Mouse (Mus musculus) intestine, embryonic 15.5 days (tissue): ENCODE measurements around the gene Apon. TPM values are rescaled to one million over a fixed set of nuclear protein-coding genes. Genes with fewer than 3 reads are reported as not detected.
"Not testable (repeated sequence)": the region's sequence is repeated elsewhere in the genome, so short reads cannot be mapped to it uniquely, and the experiment has no call there.

Experiments used
- ATAC-seq: fragments of 200-750 bp; cut with Nextera tagmentation; 2 replicates; pipeline ENCODE4 v1.8.0; 2017; ENCODE audit warnings: moderate TSS enrichment, moderate library complexity
- H3K27ac ChIP-seq: fragments of 300-500 bp; sonication (generic); 2 replicates; pipeline ENCODE4 v1.5.1; 2015; ENCODE audit warnings: mild to moderate bottlenecking, inconsistent platforms
- H3K27me3 ChIP-seq: fragments of 300-500 bp; sonication (generic); replicated peaks from 2 replicates; pipeline ENCODE4 v1.6.1; 2015; ENCODE audit warnings: inconsistent platforms
- H3K36me3 ChIP-seq: fragments of 300-500 bp; sonication (generic); 2 replicates; pipeline ENCODE4 v1.6.1; 2015; ENCODE audit warnings: inconsistent platforms
- H3K4me1 ChIP-seq: fragments of 300-500 bp; sonication (generic); replicated peaks from 2 replicates; pipeline ENCODE4 v1.6.1; 2015; ENCODE audit warnings: inconsistent platforms
- H3K4me2 ChIP-seq: fragments of 300-500 bp; sonication (generic); replicated peaks from 2 replicates; pipeline ENCODE4 v1.6.1; 2015; ENCODE audit warnings: mild to moderate bottlenecking, inconsistent platforms
- H3K4me3 ChIP-seq: fragments of 300-500 bp; sonication (generic); replicated peaks from 2 replicates; pipeline ENCODE4 v1.5.1; 2015; ENCODE audit warnings: inconsistent platforms
- H3K9ac ChIP-seq: fragments of 300-500 bp; sonication (generic); 2 replicates; pipeline ENCODE4 v1.6.1; 2015; ENCODE audit warnings: inconsistent platforms
- H3K9me3 ChIP-seq: fragments of 300-500 bp; sonication (generic); 2 replicates; pipeline ENCODE4 v1.6.1; 2016; ENCODE audit warnings: inconsistent platforms
- WGBS: fragments of 180-500 bp; shearing (Covaris S2); methylation state at CpG from one replicate; pipeline ENCODE4 v1.1.7; 2015; 5-methylcytosine and 5-hydroxymethylcytosine counted together
- polyA plus RNA-seq: library from polyadenylated mRNA; unstranded; fragments of >200 nt; fragmentation: Nextera tagmentation; extraction: Ambion mirVana; gene quantifications from 2 replicates; pipeline ENCODE4 v1.2.1, GENCODE M21; 2015

Gene Apon
- polyA plus RNA-seq, 1 experiment from 2014 or later, result 0.26 TPM

DNA sequence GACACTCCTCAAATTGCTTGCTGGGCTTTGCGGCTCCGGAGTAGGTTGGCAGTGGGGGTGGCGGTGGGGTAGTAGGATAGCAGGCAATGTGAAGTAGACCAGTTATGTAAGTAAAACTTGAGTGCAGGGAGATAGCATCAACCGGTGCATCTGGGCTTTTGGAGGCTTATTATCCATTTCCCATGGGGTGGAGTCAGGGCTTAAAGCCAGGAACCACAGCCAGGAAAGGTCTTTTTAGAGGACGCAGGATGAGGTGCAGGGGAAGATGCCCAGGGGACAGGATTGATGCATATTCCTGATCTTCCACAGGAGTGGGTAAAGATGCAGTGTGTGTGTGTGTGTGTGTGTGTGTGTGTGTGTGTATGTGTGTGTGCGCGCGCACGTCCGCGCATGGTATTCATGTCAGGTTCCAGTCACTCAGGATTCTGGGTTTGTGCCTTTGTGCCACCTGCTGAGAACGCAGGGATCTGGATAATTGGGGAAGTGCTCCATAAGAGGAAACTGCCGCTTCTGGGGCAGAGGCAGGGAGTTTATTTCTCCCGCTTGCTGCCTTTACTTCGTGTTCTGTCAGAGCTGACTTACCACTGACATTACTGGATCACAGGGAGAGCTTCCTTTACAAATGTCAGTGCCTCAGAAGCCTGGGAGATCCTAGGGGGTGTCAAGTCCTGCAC, 16.0 kb upstream of the Apon start:
- Histone ChIP-seq H3K4me1 (no peaks in the 10 kb centered on the region), H3K27ac (no peak overlapping the region), H3K4me2 (no peak overlapping the region), H3K4me3 (no peak overlapping the region), H3K27me3 (no peaks in the 10 kb centered on the region), H3K36me3 (peaks cover 16% of the 10 kb centered on the region), H3K9ac (no peak overlapping the region), H3K9me3 (no peaks in the 10 kb centered on the region)
- 78% methylated on average over 15 of the region's 15 CpGs for WGBS
- ATAC-seq, result no peak

DNA sequence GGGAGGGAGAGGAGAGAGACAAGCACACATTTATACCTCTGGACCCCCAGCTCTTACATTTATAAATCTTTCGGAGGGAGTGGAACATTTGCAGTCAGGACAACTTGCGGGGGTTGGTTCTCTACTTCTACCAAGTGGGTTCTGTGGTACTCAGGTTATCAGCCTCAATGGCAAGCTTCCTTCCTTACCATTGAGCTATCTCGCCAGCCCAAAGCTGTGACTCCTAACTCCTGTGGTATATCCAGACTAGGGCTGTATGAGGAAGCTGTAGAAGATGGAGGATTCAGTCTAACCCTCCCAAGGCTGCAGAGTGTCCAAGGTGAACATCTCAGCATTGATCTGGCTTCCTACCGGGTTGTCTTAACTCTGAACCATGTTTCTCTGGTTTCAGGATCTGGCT, 14.8 kb upstream of the Apon start:
- H3K4me2 ChIP-seq, result no peak overlapping the region
- 96% methylated on average over 4 of the region's 4 CpGs for WGBS
- H3K4me1 ChIP-seq, result no peaks in the 10 kb centered on the region
- H3K27ac ChIP-seq, result no peak overlapping the region
- H3K27me3 ChIP-seq, result no peaks in the 10 kb centered on the region
- no peak overlapping the region for H3K4me3 ChIP-seq
- no peaks in the 10 kb centered on the region for H3K9me3 ChIP-seq
- H3K36me3 ChIP-seq, result peaks cover 24% of the 10 kb centered on the region
- no peak overlapping the region for H3K9ac ChIP-seq
- no peak for ATAC-seq

DNA sequence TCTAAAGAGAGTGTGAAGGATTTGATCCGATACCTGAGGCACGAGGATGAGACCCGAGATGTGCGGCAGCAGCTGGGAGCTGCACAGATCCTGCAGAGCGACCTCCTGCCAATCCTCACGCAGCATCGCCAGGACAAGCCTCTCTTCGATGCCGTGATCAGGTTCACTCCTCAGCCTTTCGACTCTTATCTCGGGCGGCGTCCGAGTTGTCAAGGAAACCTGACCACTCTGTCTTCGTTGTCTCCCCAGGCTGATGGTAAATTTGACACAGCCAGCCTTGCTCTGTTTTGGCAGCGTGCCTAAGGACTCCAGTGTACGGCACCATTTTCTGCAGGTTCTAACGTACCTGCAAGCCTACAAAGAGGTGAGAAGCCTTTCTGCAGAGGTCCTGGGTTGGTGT, 13.8 kb upstream of the Apon start:
- Histone ChIP-seq H3K9me3 (no peaks in the 10 kb centered on the region), H3K4me3 (no peak overlapping the region), H3K4me1 (no peaks in the 10 kb centered on the region), H3K36me3 (peaks cover 34% of the 10 kb centered on the region), H3K4me2 (no peak overlapping the region), H3K27me3 (no peaks in the 10 kb centered on the region), H3K27ac (no peak overlapping the region), H3K9ac (no peak overlapping the region)
- ATAC-seq, result no peak
- 84% methylated on average over 18 of the region's 18 CpGs for WGBS

DNA sequence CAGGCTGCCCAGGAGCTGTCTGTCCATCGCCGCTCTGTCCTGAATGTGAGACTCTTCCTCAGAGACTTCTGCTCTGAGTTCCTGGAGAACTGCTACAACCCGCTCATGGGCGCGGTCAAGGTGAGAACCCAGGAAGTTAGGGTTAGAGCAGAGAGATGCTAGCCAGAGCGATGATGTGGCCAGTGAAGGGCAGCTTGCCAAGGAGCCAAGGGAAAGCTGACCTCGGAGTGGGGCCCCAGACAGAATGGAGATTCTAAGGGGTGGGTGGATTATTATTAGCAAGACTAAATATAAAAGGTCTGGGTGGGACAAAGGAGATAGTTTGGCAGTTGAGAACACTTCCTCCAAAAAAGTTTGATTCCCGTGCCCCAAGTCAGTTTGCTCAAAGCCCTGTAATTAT, 10.6 kb upstream of the Apon start:
- H3K27me3 ChIP-seq, result no peaks in the 10 kb centered on the region
- H3K9ac ChIP-seq, result no peak overlapping the region
- H3K36me3 ChIP-seq, result peaks cover 51% of the 10 kb centered on the region
- no peak overlapping the region for H3K4me2 ChIP-seq
- no peak for ATAC-seq
- no peaks in the 10 kb centered on the region for H3K4me1 ChIP-seq
- H3K27ac ChIP-seq, result no peak overlapping the region
- no peaks in the 10 kb centered on the region for H3K9me3 ChIP-seq
- 92% methylated on average over 8 of the region's 8 CpGs for WGBS
- H3K4me3 ChIP-seq, result no peak overlapping the region

DNA sequence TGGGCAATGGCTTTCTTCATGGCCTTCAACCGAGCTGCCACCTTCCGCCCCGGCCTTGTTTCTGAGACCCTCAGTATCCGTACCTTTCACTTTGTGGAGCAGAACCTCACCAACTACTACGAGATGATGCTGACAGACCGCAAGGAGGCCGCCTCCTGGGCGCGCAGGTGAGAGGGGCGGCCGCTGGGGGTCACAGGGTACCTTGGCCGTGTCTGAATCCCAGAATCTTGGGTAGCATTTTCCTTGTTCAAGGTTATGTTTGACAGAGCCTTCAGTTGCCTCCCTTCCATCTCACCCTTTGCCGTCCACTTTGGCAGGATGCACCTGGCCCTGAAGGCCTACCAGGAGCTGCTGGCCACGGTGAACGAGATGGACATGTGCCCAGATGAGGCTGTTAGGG, 9.8 kb upstream of the Apon start:
- no peaks in the 10 kb centered on the region for H3K4me1 ChIP-seq
- no peak overlapping the region for H3K27ac ChIP-seq
- H3K27me3 ChIP-seq, result no peaks in the 10 kb centered on the region
- no peak for ATAC-seq
- H3K4me2 ChIP-seq, result no peak overlapping the region
- no peak overlapping the region for H3K4me3 ChIP-seq
- no peak overlapping the region for H3K9ac ChIP-seq
- H3K9me3 ChIP-seq, result no peaks in the 10 kb centered on the region
- WGBS, result 94% methylated on average over 15 of the region's 15 CpGs
- H3K36me3 ChIP-seq, result peaks cover 54% of the 10 kb centered on the region

DNA sequence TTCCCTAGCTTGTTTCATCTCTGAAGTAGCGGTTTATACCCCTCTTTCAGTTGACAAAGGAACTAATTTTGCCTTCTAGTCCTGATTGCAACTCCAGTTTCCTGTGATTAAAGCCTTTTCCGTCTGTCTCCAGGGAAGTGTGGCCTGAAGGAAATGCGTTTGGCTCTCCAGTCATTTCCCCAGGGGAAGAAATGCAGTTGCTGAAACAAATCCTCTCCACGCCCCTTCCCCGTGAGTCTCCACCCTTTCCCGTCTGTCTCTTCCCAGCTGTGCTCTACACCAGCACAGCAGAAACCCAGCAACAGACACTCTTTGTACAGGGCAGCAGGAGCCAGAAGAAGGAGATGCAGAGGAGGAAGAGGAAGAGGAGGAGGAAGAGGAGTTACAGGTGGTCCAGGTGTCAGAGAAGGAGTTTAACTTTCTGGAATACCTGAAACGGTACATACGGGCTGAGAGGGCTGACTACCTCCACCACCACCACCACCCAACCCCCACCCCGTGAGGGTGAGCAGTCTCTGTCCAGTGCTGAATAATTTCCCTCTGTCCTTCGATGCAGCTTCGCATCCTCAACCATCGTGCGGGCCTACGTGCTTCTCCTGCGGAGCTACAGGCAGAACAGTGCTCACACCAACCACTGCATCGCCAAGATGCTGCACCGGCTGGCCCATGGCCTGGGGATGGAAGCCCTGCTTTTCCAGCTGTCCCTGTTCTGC, 6.7 kb upstream of the Apon start:
- H3K27me3 ChIP-seq, result no peaks in the 10 kb centered on the region
- no peak overlapping the region for H3K9ac ChIP-seq
- ATAC-seq, result no peak
- WGBS, result 80% methylated on average over 17 of the region's 17 CpGs
- no peaks in the 10 kb centered on the region for H3K4me1 ChIP-seq
- no peak overlapping the region for H3K27ac ChIP-seq
- no peaks in the 10 kb centered on the region for H3K9me3 ChIP-seq
- H3K4me2 ChIP-seq, result peak overlapping the region; percentile 14; the same call in 1 of the 2 replicates
- no peak overlapping the region for H3K4me3 ChIP-seq
- H3K36me3 ChIP-seq, result peaks cover 71% of the 10 kb centered on the region

DNA sequence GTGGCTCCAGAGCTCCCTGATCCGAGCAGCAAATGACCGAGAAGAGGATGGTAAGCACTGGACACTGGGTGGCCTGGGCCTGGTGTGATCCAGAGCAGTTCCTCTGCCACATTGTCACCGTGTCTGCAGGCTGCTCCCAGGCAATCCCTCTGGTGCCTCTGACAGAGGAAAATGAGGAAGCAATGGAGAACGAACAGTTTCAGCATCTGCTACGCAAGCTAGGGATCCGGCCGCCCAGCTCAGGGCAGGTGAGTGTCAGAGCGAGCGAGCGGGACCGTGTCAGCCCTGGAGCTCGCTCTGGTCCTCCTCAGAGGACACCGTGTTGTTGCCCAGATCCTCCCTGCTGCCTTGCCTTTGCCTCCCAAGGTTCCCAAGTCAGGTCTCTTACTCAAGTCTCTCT, 3.3 kb upstream of the Apon start:
- 95% methylated on average over 13 of the region's 13 CpGs for WGBS
- no peak for ATAC-seq
- H3K36me3 ChIP-seq, result peaks cover 54% of the 10 kb centered on the region

DNA sequence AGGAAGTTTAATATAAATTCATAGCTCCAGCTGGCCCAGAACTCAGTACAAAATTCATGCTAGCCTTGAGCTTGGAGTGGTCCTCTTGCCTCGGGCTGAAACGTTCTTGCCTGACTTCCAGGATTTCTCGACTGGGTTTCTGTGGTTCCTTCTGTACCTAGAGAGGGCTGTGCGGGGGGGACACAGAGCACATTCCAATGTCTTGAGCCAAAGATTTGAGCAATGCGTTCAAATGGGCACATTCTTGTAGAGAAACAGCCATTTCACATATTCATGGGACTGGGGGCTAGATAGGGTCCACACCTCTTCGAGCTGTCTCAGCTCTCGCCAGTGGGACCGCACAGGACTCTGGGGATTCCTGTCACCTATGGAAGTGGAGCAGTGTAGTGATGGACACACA, 2.0 kb downstream of the Apon start:
- ATAC-seq, result no peak
- Histone ChIP-seq H3K4me1 (no peaks in the 10 kb centered on the region), H3K4me3 (no peak overlapping the region), H3K9me3 (no peaks in the 10 kb centered on the region), H3K36me3 (peaks cover 16% of the 10 kb centered on the region), H3K9ac (no peak overlapping the region), H3K27ac (no peak overlapping the region), H3K27me3 (no peaks in the 10 kb centered on the region), H3K4me2 (no peak overlapping the region)
- 87% methylated on average over 8 of the region's 8 CpGs for WGBS

More for the DNA sequence above, 3.3 kb upstream of the Apon start:
- Histone ChIP-seq H3K4me3 (no peak overlapping the region), H3K9ac (no peak overlapping the region), H3K27ac (no peak overlapping the region), H3K9me3 (no peaks in the 10 kb centered on the region), H3K4me2 (no peak overlapping the region), H3K27me3 (no peaks in the 10 kb centered on the region), H3K4me1 (no peaks in the 10 kb centered on the region)

DNA sequence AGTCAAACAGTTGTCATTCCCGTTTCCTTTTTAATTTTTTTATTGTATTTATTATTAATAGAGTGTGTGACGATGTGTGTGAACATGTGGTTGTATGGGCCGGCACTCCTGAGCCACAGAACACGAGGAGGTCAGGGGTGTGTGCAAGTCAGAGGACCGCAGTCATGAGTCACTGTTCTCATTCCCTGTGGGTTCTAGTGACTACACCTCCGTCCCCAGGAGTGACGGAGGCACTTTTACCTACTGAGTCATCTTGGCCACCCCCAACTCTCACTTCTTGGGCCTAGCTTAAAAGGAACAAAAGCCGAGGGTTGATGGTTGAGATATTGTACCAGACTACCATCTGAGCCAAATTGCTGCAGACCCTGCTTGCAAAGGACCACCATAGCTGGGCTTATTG, 2.4 kb downstream of the Apon start:
- peaks cover 12% of the 10 kb centered on the region; the same call in 1 of the 2 replicates for H3K36me3 ChIP-seq
- no peak overlapping the region for H3K4me2 ChIP-seq
- no peaks in the 10 kb centered on the region for H3K9me3 ChIP-seq
- no peak for ATAC-seq
- H3K4me1 ChIP-seq, result no peaks in the 10 kb centered on the region
- H3K27ac ChIP-seq, result no peak overlapping the region
- H3K4me3 ChIP-seq, result no peak overlapping the region
- 86% methylated on average over 8 of the region's 8 CpGs for WGBS
- no peaks in the 10 kb centered on the region for H3K27me3 ChIP-seq
- no peak overlapping the region for H3K9ac ChIP-seq

DNA sequence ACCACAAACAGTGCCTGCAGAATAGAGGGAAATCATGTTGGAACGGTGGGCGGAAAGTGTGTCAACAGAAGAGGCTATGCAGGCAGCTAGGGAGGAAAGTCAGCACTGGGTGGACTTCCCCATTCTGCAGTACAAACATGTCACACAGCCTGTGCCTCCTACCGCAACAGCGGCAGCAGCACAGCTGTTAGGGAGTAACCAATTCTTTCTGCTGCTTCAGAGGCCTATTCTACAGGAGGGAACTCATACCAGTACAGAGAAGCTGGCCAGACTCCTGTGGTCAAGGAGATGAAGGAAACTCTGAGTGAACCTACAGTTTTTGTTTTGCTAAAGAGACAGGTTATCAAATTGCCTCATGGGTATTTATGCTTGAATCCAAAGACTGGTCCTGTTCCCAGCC, 5.1 kb downstream of the Apon start:
- H3K9ac ChIP-seq, result no peak overlapping the region
- no peaks in the 10 kb centered on the region for H3K27me3 ChIP-seq
- no peak overlapping the region for H3K4me3 ChIP-seq
- H3K9me3 ChIP-seq, result no peaks in the 10 kb centered on the region
- ATAC-seq, result no peak
- H3K4me1 ChIP-seq, result no peaks in the 10 kb centered on the region
- WGBS, result 65% methylated on average over 4 of the region's 4 CpGs
- H3K36me3 ChIP-seq, result no peaks in the 10 kb centered on the region
- no peak overlapping the region for H3K27ac ChIP-seq
- H3K4me2 ChIP-seq, result no peak overlapping the region

DNA sequence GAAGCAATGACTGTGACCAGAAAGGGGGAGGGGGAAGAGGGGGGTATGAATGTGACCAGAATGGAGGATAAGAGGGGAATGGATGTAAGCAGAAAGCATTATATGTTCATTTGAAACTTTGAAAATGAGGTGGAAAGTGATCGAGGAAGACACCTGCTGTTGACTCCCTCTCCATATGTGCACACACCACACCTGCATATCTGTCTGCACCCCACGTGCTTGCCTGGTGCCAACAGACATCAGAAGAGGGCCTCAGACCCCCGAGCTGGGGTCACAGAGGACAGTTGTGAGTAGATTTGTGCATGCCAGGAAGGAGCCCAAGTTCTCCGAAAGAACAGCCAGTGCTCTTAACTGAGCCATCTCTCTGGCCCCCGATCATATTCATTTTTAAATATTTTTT, 6.0 kb downstream of the Apon start:
- Histone ChIP-seq H3K9me3 (no peaks in the 10 kb centered on the region), H3K27ac (no peak overlapping the region), H3K27me3 (no peaks in the 10 kb centered on the region), H3K9ac (no peak overlapping the region), H3K4me2 (no peak overlapping the region), H3K4me3 (no peak overlapping the region), H3K4me1 (no peaks in the 10 kb centered on the region), H3K36me3 (no peaks in the 10 kb centered on the region)
- 91% methylated on average over 5 of the region's 5 CpGs for WGBS
- ATAC-seq, result no peak

DNA sequence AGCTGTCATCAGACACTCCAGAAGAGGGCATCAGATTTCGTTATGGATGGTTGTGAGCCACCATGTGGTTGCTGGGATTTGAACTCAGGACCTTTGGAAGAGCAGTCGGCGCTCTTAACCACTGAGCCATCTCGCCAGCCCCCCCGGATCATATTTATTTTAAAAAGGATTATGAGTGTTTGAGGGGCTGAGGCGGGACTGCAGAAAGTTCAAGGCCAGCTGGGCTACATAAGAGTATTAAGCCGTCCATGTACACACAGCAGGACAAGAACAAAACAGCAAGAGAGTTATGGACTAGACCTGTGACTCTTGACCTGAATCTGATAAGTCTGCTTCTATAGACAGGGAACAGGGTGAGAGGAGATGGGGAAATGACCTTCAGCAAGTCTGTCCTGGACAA, 6.5 kb downstream of the Apon start:
- H3K4me3 ChIP-seq, H3K4me2 ChIP-seq, H3K27me3 ChIP-seq, ATAC-seq, H3K27ac ChIP-seq, H3K36me3 ChIP-seq, H3K9me3 ChIP-seq, H3K9ac ChIP-seq, H3K4me1 ChIP-seq: not testable (repeated sequence)
- 73% methylated on average over 7 of the region's 7 CpGs for WGBS

DNA sequence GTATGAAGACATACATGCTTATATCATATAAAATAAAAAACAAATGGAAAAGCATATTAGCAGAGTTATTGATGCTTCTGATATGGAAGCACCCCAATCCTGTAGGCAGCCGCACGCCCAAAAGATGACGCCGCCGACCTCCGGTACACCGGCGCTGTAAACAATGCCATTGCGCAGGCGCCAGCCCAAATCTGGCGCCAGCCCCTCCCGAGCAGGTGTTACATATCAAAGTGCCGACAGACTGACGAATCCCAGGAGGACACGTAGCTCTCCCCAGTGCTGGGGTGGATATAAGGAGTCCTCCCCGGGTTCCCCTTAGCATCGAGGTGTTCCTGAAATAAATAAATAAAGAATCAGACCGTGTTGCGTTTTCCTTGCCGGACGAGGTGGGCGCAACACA, 8.4 kb downstream of the Apon start:
- Histone ChIP-seq H3K27me3 (no peaks in the 10 kb centered on the region), H3K36me3 (no peaks in the 10 kb centered on the region), H3K4me1 (no peaks in the 10 kb centered on the region), H3K4me3 (no peak overlapping the region), H3K9ac (no peak overlapping the region), H3K27ac (no peak overlapping the region), H3K4me2 (no peak overlapping the region), H3K9me3 (no peaks in the 10 kb centered on the region)
- no peak for ATAC-seq
- WGBS, result 76% methylated on average over 22 of the region's 22 CpGs
